Mouse (Mus musculus) liver, embryonic 16.5 days (tissue): ENCODE data around the gene Slc22a6. TPM values are rescaled to one million over a fixed set of nuclear protein-coding genes. Genes with fewer than 3 reads are reported as not detected.

Experiments
- ATAC-seq: fragments of 200-750 bp; cut with Nextera tagmentation; 2 replicates; pipeline ENCODE4 v1.8.0; 2017; ENCODE audit warnings: low read depth, mild to moderate bottlenecking, moderate number of reproducible peaks, moderate library complexity
- H3K27ac ChIP-seq: fragments of 300-500 bp; sonication (generic); 2 replicates; pipeline ENCODE4 v1.5.1; 2014; ENCODE audit warnings: mild to moderate bottlenecking, low read length
- H3K27me3 ChIP-seq: fragments of 300-500 bp; sonication (generic); 2 replicates; pipeline ENCODE4 v1.6.1; 2014; ENCODE audit warnings: low read depth, low read length, mixed read lengths; ENCODE audit not compliant: control insufficient read depth, insufficient read depth
- H3K36me3 ChIP-seq: fragments of 300-500 bp; sonication (generic); 2 replicates; pipeline ENCODE4 v1.6.1; 2014; ENCODE audit warnings: mild to moderate bottlenecking; ENCODE audit not compliant: control insufficient read depth, insufficient read depth
- H3K4me1 ChIP-seq: fragments of 300-500 bp; sonication (generic); 2 replicates; pipeline ENCODE4 v1.6.1; 2014; ENCODE audit warnings: low read depth, low read length, mixed read lengths; ENCODE audit not compliant: control insufficient read depth
- H3K4me2 ChIP-seq: fragments of 300-500 bp; sonication (generic); 2 replicates; pipeline ENCODE4 v1.6.1; 2014; ENCODE audit warnings: low read depth, low read length, mixed read lengths
- H3K4me3 ChIP-seq: fragments of 300-500 bp; sonication (generic); 2 replicates; pipeline ENCODE4 v1.5.1; 2014; ENCODE audit warnings: low read depth, mild to moderate bottlenecking, low read length
- H3K9ac ChIP-seq: fragments of 300-500 bp; sonication (generic); 2 replicates; pipeline ENCODE4 v1.6.1; 2014; ENCODE audit warnings: low read depth, low read length
- H3K9me3 ChIP-seq: fragments of 300-500 bp; sonication (generic); replicated peaks from 2 replicates; pipeline ENCODE4 v1.6.1; 2016; ENCODE audit warnings: low read length; ENCODE audit not compliant: control insufficient read depth
- WGBS: fragments of 180-500 bp; shearing (Covaris S2); extraction: QIAGEN DNeasy Blood & Tissue Kit; methylation state at CpG from one replicate; pipeline ENCODE4 v1.1.7; 2014; ENCODE audit not compliant: insufficient replicate concordance; 5-methylcytosine and 5-hydroxymethylcytosine counted together
- polyA plus RNA-seq: library from polyadenylated mRNA; unstranded; fragments of >200 nt; fragmentation: Nextera tagmentation; extraction: Ambion mirVana; gene quantifications from 2 replicates; pipeline ENCODE4 v1.2.1, GENCODE M21; 2015

The Slc22a6 gene
- polyA plus RNA-seq, 1 experiment from 2014 or later: not detected

- no peaks in the 10 kb centered on the region for H3K36me3 ChIP-seq
- ATAC-seq: peak; percentile 59
- no peak overlapping the region for H3K27ac ChIP-seq
- 0 out of 2 replicates have a peak overlapping the region, but pooled peaks have one; percentile 37 for H3K9ac ChIP-seq
- WGBS: 2% methylated on average over 11 of the region's 11 CpGs
- peaks cover 9% of the 10 kb centered on the region for H3K4me1 ChIP-seq
- peaks cover 9% of the 10 kb centered on the region for H3K27me3 ChIP-seq
- H3K4me3 ChIP-seq: peak overlapping the region; percentile 48
- H3K4me2 ChIP-seq: peak overlapping the region; percentile 78
- H3K9me3 ChIP-seq: no peaks in the 10 kb centered on the region
Observed at GRCm38 (mm10) chr19:8662337-8662736, 44.5 kb downstream of the Slc22a6 start.

- Histone ChIP-seq H3K9ac (no peak within 1 kb of the TSS), H3K4me2 (peak within 1 kb of the TSS; percentile 78)
- ATAC-seq: no peak
Observed at GRCm38 (mm10) chr19:8663360-8663839, 45.6 kb downstream of the Slc22a6 start, which contains the start of gene Chrm1. TSS of gene Chrm1 (plus strand) at chr19:8663789.

GRCm38 (mm10) chr19:8663911-8664421, 46.1 kb downstream of the Slc22a6 start:
- Histone ChIP-seq H3K9ac (no peak overlapping the region), H3K4me2 (no peak overlapping the region), H3K9me3 (no peaks in the 10 kb centered on the region), H3K4me3 (no peak overlapping the region), H3K27ac (no peak overlapping the region), H3K4me1 (peaks cover 9% of the 10 kb centered on the region), H3K36me3 (no peaks in the 10 kb centered on the region), H3K27me3 (peaks cover 9% of the 10 kb centered on the region)
- ATAC-seq: no peak
- 41% methylated on average over 8 of the region's 10 CpGs for whole genome bisulfite sequencing

More at GRCm38 (mm10) chr19:8663360-8663839, 45.6 kb downstream of the Slc22a6 start, which contains the start of gene Chrm1:
- H3K9me3 ChIP-seq: no peaks in the 10 kb centered on the region
- peak within 1 kb of the TSS; percentile 48; the same call in 1 of the 2 replicates for H3K4me3 ChIP-seq
- no peaks in the 10 kb centered on the region for H3K36me3 ChIP-seq
- WGBS: 65% methylated on average over 9 of the region's 9 CpGs
- H3K27ac ChIP-seq: no peak within 1 kb of the TSS
- H3K27me3 ChIP-seq: peaks cover 9% of the 10 kb centered on the region
- H3K4me1 ChIP-seq: peaks cover 9% of the 10 kb centered on the region

GRCm38 (mm10) chr19:8664859-8665258, 47.0 kb downstream of the Slc22a6 start:
- no peak overlapping the region for H3K9ac ChIP-seq
- H3K4me2 ChIP-seq: no peak overlapping the region
- no peak for ATAC-seq
- H3K4me3 ChIP-seq: no peak overlapping the region
- WGBS: 27% methylated on average over 3 of the region's 3 CpGs
- no peaks in the 10 kb centered on the region for H3K9me3 ChIP-seq
- H3K27me3 ChIP-seq: peaks cover 9% of the 10 kb centered on the region
- H3K4me1 ChIP-seq: peaks cover 9% of the 10 kb centered on the region
- no peaks in the 10 kb centered on the region for H3K36me3 ChIP-seq
- no peak overlapping the region for H3K27ac ChIP-seq

GRCm38 (mm10) chr19:8665746-8666145, 47.9 kb downstream of the Slc22a6 start:
- H3K9me3 ChIP-seq: no peaks in the 10 kb centered on the region
- no peak for ATAC-seq
- H3K36me3 ChIP-seq: no peaks in the 10 kb centered on the region
- H3K4me3 ChIP-seq: no peak overlapping the region
- no peak overlapping the region for H3K9ac ChIP-seq
- H3K4me2 ChIP-seq: no peak overlapping the region
- 56% methylated on average over 5 of the region's 5 CpGs for WGBS
- H3K27ac ChIP-seq: no peak overlapping the region
- H3K27me3 ChIP-seq: peaks cover 9% of the 10 kb centered on the region
- H3K4me1 ChIP-seq: peaks cover 9% of the 10 kb centered on the region

GRCm38 (mm10) chr19:8672859-8673258, 55.0 kb downstream of the Slc22a6 start:
- Histone ChIP-seq H3K4me1 (peaks cover 12% of the 10 kb centered on the region), H3K27me3 (no peaks in the 10 kb centered on the region), H3K4me2 (0 out of 2 replicates have a peak overlapping the region, but pooled peaks have one; percentile 8), H3K27ac (peak overlapping the region; percentile 40; the same call in 1 of the 2 replicates), H3K36me3 (no peaks in the 10 kb centered on the region), H3K4me3 (no peak overlapping the region), H3K9me3 (no peaks in the 10 kb centered on the region), H3K9ac (no peak overlapping the region)
- WGBS: 38% methylated on average over 3 of the region's 3 CpGs
- ATAC-seq: peak; percentile 72

- WGBS: 14% methylated on average over 9 of the region's 9 CpGs
- Histone ChIP-seq H3K27ac (peak overlapping the region; percentile 68), H3K9ac (no peak overlapping the region)
Observed at GRCm38 (mm10) chr19:8673336-8674063, 55.7 kb downstream of the Slc22a6 start.

More at GRCm38 (mm10) chr19:8673336-8674063, 55.7 kb downstream of the Slc22a6 start:
- H3K27me3 ChIP-seq: no peaks in the 10 kb centered on the region
- H3K4me1 ChIP-seq: peaks cover 12% of the 10 kb centered on the region
- ATAC-seq: peak; percentile 66
- H3K9me3 ChIP-seq: no peaks in the 10 kb centered on the region
- no peak overlapping the region for H3K4me3 ChIP-seq
- H3K4me2 ChIP-seq: peak overlapping the region; percentile 8; the same call in 1 of the 2 replicates
- no peaks in the 10 kb centered on the region for H3K36me3 ChIP-seq
